In genomic region chr11:119937772-119938502, GRCm38 (mm10) we compare ENCODE assay signal across 10 mouse cellular contexts. TPM values are rescaled to one million over a fixed set of nuclear protein-coding genes. Genes with fewer than 3 reads are reported as not detected.
DNase-seq lines count a peak whose midpoint lies in the region; ATAC-seq and TF ChIP-seq lines count a peak whose summit lies in the region.
"Had no signal": no experiment of that assay in that cellular context is flagged by ENCODE, and none has a peak within 500 bp of the region (broad histone marks: within the 10 kb centered on the region; RNA-seq: fewer than 3 reads in every experiment).

No protein-coding gene starts in this region.

- peak overlapping the region; percentile 79 for H3K27ac ChIP-seq in liver, adult 2 months (replicated peaks; ENCODE audit: insufficient read depth, low read depth, low read length)
- peak overlapping the region; percentile 85 for H3K27ac ChIP-seq in embryonic facial prominence, embryonic 13.5 days
- H3K27ac ChIP-seq in liver, postnatal 0 days (ENCODE audit: low read depth): no peak overlapping the region

- peak overlapping the region; percentile 35; the same call in 1 of the 2 replicates for H3K4me3 ChIP-seq in liver, adult 2 months (ENCODE audit: insufficient read depth, low read depth, low read length)
- H3K4me3 ChIP-seq in embryonic facial prominence, embryonic 13.5 days: no peak overlapping the region
- H3K4me3 ChIP-seq in liver, postnatal 0 days (ENCODE audit: low read depth, low read length): no peak overlapping the region

- H3K4me1 ChIP-seq in liver, adult 2 months (ENCODE audit: control insufficient read depth, insufficient read depth, low read length): peaks cover 37% of the 10 kb centered on the region
- H3K4me1 ChIP-seq in embryonic facial prominence, embryonic 13.5 days: peaks cover 77% of the 10 kb centered on the region
- peaks cover 55% of the 10 kb centered on the region for H3K4me1 ChIP-seq in liver, postnatal 0 days (ENCODE audit: insufficient read depth)

- ATAC-seq in embryonic facial prominence, embryonic 13.5 days (ENCODE audit: insufficient number of reproducible peaks, insufficient read depth, low FRiP score, low TSS enrichment, low read depth): no peak
- no peak for ATAC-seq in liver, postnatal 0 days
- ATAC-seq in CD4-positive, CD25-positive, alpha-beta regulatory T cell, adult 4 months: no peak
- ATAC-seq: Patski had no signal

- TF ChIP-seq POLR2A in liver, adult 2 months (IDR thresholded peaks at IDR 0.05; ENCODE audit: extremely low read depth, insufficient read depth, low read length): no peak

- H3K4me2 ChIP-seq in embryonic facial prominence, embryonic 13.5 days: peak overlapping the region; percentile 40
- peak overlapping the region; percentile 52 for H3K4me2 ChIP-seq in liver, postnatal 0 days (ENCODE audit: low read depth, low read length)

- no peak for TF ChIP-seq CTCF in liver, adult 2 months (IDR thresholded peaks at IDR 0.05; ENCODE audit: low read depth, low read length)
- TF ChIP-seq CTCF in liver, postnatal 0 days (IDR thresholded peaks at IDR 0.05; ENCODE audit: low read depth): no peak

- 64% methylated on average over 19 of the region's 19 CpGs for WGBS in liver, adult 2 months
- WGBS in embryonic facial prominence, embryonic 13.5 days: 60% methylated on average over 19 of the region's 19 CpGs
- WGBS in liver, postnatal 0 days (ENCODE audit: insufficient replicate concordance): 50% methylated on average over 19 of the region's 19 CpGs

- TF ChIP-seq EP300 in liver, postnatal 0 days (IDR thresholded peaks at IDR 0.05; ENCODE audit: low read depth): no peak

- H3K9me3 ChIP-seq in embryonic facial prominence, embryonic 13.5 days: no peaks in the 10 kb centered on the region
- no peaks in the 10 kb centered on the region for H3K9me3 ChIP-seq in liver, postnatal 0 days (ENCODE audit: low read length)

- DNase-seq in liver, adult 2 months (ENCODE audit: extremely low read depth, low read depth, low spot score): no peak
- no peak for DNase-seq in liver
- peak; percentile 87 for DNase-seq in kidney, adult 9 months
- no peak for DNase-seq in liver, postnatal 0 days
- no peak for DNase-seq in urinary bladder, adult 18-20 months (ENCODE audit: low spot score in 2 of 2)
- DNase-seq in embryo, embryonic 11 days: no peak
- DNase-seq: cerebellum, postnatal 25 days had no signal

- no peaks in the 10 kb centered on the region for H3K27me3 ChIP-seq in liver, adult 2 months (ENCODE audit: control insufficient read depth, insufficient read depth, low read length)
- H3K27me3 ChIP-seq in embryonic facial prominence, embryonic 13.5 days: peaks cover 4% of the 10 kb centered on the region; the same call in 1 of the 2 replicates
- peaks cover 9% of the 10 kb centered on the region for H3K27me3 ChIP-seq in liver, postnatal 0 days (ENCODE audit: insufficient read depth, low read length)
- H3K27me3 ChIP-seq: Patski had no signal

- H3K79me2 ChIP-seq in liver, adult 2 months (ENCODE audit: control insufficient read depth, insufficient read depth, low read length): peaks cover under 1% of the 10 kb centered on the region; the same call in 1 of the 2 replicates

- no peaks in the 10 kb centered on the region for H3K36me3 ChIP-seq in liver, adult 2 months (ENCODE audit: control insufficient read depth, insufficient read depth, low read length)
- no peaks in the 10 kb centered on the region for H3K36me3 ChIP-seq in embryonic facial prominence, embryonic 13.5 days
- H3K36me3 ChIP-seq in liver, postnatal 0 days (replicated peaks; ENCODE audit: insufficient read depth, low read length): no peaks in the 10 kb centered on the region

- peak overlapping the region; percentile 5 for H3K9ac ChIP-seq in liver, adult 2 months (ENCODE audit: low read depth, low read length)
- H3K9ac ChIP-seq in embryonic facial prominence, embryonic 13.5 days: peak overlapping the region; percentile 49; the same call in 1 of the 2 replicates
- no peak overlapping the region for H3K9ac ChIP-seq in liver, postnatal 0 days (replicated peaks)

RNA-seq across cellular contexts. Expression of gene Baiap2, which starts 4.6 kb away (rescaled TPM):
- 11.6 and 16.2 TPM in 2 replicates for total RNA-seq in liver, adult 2 months (2014; rRNA removed)
- polyA plus RNA-seq in liver, adult 2 months (2012; rRNA removed): 45.6 and 59.4 TPM in 2 replicates
- 17.5 and 20.0 TPM in 2 replicates for polyA plus RNA-seq in embryonic facial prominence, embryonic 13.5 days (2015; fragmentation: Nextera tagmentation; extraction: Ambion mirVana)
- polyA plus RNA-seq in liver, postnatal 0 days (2015; fragmentation: Nextera tagmentation; extraction: Ambion mirVana): 20.8 and 21.3 TPM in 2 replicates
- 10 to 100 TPM in 1 of 2 experiments, 1 to 10 TPM in 1; 7.9 to 11.5 TPM for polyA plus RNA-seq in CD4-positive, CD25-positive, alpha-beta regulatory T cell, adult 4 months (2017; shearing (Covaris generic))

RNA-seq across cellular contexts. Expression of gene Chmp6, which starts 24.7 kb away (rescaled TPM):
- total RNA-seq in liver, adult 2 months (2014; rRNA removed): 20.6 and 21.6 TPM in 2 replicates
- 34.2 and 34.9 TPM in 2 replicates for polyA plus RNA-seq in liver, adult 2 months (2012; rRNA removed)
- polyA plus RNA-seq in embryonic facial prominence, embryonic 13.5 days (2015; fragmentation: Nextera tagmentation; extraction: Ambion mirVana): 103 and 104 TPM in 2 replicates
- 28.0 and 30.5 TPM in 2 replicates for polyA plus RNA-seq in liver, postnatal 0 days (2015; fragmentation: Nextera tagmentation; extraction: Ambion mirVana)
- polyA plus RNA-seq in CD4-positive, CD25-positive, alpha-beta regulatory T cell, adult 4 months (2017; shearing (Covaris generic)): 10 to 100 TPM; 46.8 to 64.7 TPM
